Mouse (Mus musculus) neural tube, embryonic 13.5 days (tissue): ENCODE measurements around the gene Gm5936. TPM values are rescaled to one million over a fixed set of nuclear protein-coding genes. Genes with fewer than 3 reads are reported as not detected.
"Not testable (repeated sequence)": the region's sequence is repeated elsewhere in the genome, so short reads cannot be mapped to it uniquely, and the experiment has no call there.

ENCODE experiments used
- ATAC-seq: fragments of 200-750 bp; cut with Nextera tagmentation; 2 replicates; pipeline ENCODE4 v1.8.0; 2017; ENCODE audit warnings: low read depth, mild to moderate bottlenecking, moderate TSS enrichment, moderate library complexity
- H3K27ac ChIP-seq: fragments of 300-500 bp; sonication (generic); replicated peaks from 2 replicates; pipeline ENCODE4 v1.5.1; 2015; ENCODE audit warnings: moderate library complexity, mild to moderate bottlenecking, inconsistent platforms
- H3K27me3 ChIP-seq: fragments of 300-500 bp; sonication (generic); 2 replicates; pipeline ENCODE4 v1.6.1; 2015; ENCODE audit warnings: mild to moderate bottlenecking, inconsistent platforms
- H3K36me3 ChIP-seq: fragments of 300-500 bp; sonication (generic); 2 replicates; pipeline ENCODE4 v1.6.1; 2015; ENCODE audit warnings: mild to moderate bottlenecking, inconsistent platforms
- H3K4me1 ChIP-seq: fragments of 300-500 bp; sonication (generic); replicated peaks from 2 replicates; pipeline ENCODE4 v1.6.1; 2015; ENCODE audit warnings: inconsistent platforms
- H3K4me2 ChIP-seq: fragments of 300-500 bp; sonication (generic); 2 replicates; pipeline ENCODE4 v1.6.1; 2015; ENCODE audit warnings: inconsistent platforms, mild to moderate bottlenecking, moderate library complexity
- H3K4me3 ChIP-seq: fragments of 300-500 bp; sonication (generic); 2 replicates; pipeline ENCODE4 v1.5.1; 2015; ENCODE audit warnings: mild to moderate bottlenecking, inconsistent platforms
- H3K9ac ChIP-seq: fragments of 300-500 bp; sonication (generic); 2 replicates; pipeline ENCODE4 v1.6.1; 2015; ENCODE audit warnings: moderate library complexity, mild to moderate bottlenecking, inconsistent platforms
- H3K9me3 ChIP-seq: fragments of 300-500 bp; sonication (generic); 2 replicates; pipeline ENCODE4 v1.6.1; 2016; ENCODE audit warnings: inconsistent platforms
- WGBS: fragments of 180-500 bp; shearing (Covaris S2); methylation state at CpG from one replicate; pipeline ENCODE4 v1.1.7; 2015; 5-methylcytosine and 5-hydroxymethylcytosine counted together
- polyA plus RNA-seq: library from polyadenylated mRNA; unstranded; fragments of >200 nt; fragmentation: Nextera tagmentation; extraction: Ambion mirVana; gene quantifications from 2 replicates; pipeline ENCODE4 v1.2.1, GENCODE M21; 2015

Gm5936 gene
- 0.15 TPM in 1 of 2 replicates, not detected in the other for polyA plus RNA-seq

- H3K27me3 ChIP-seq, H3K4me1 ChIP-seq, H3K9ac ChIP-seq, H3K27ac ChIP-seq, H3K36me3 ChIP-seq, H3K4me2 ChIP-seq, H3K4me3 ChIP-seq, H3K9me3 ChIP-seq: not testable (repeated sequence)
- 44% methylated on average over 4 of the region's 5 CpGs for WGBS
- peak; percentile 8; the same call in 1 of the 2 replicates for ATAC-seq
Measured at GRCm38 (mm10) chrX:74836842-74837522, at the start of gene Gm5936. Gm5936 (plus strand) TSS chrX:74837196.

GRCm38 (mm10) chrX:74856104-74856503 is 19.1 kb downstream of the Gm5936 start:
- H3K27ac ChIP-seq, H3K9me3 ChIP-seq, H3K4me2 ChIP-seq, H3K9ac ChIP-seq, H3K36me3 ChIP-seq, H3K4me3 ChIP-seq, ATAC-seq, H3K27me3 ChIP-seq, H3K4me1 ChIP-seq: not testable (repeated sequence)
- WGBS: 87% methylated on average over 12 of the region's 12 CpGs

DNA sequence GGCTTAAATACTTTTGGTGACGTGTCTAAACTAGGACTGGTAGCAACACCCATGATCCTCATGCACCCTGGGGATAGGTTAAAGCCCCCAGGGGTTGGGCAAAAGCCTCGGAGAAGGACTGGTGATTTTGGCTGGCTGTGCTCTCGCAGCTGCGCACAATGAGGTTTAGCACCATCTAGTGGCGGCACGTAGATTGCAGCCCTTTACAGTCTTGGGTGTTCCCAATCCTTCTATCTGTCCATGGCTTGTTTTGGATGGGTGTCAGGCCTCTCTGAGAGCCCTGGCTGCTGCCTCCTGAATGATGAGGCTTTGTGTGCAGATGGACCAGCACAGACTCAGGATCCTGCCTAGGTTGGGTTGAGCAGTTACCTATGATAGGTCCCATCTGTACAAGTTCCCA is 43.1 kb downstream of the Gm5936 start:
- H3K36me3 ChIP-seq, H3K4me1 ChIP-seq, H3K27me3 ChIP-seq, H3K4me3 ChIP-seq, H3K27ac ChIP-seq, ATAC-seq, H3K9me3 ChIP-seq, H3K9ac ChIP-seq, H3K4me2 ChIP-seq: not testable (repeated sequence)
- WGBS: 65% methylated on average over 4 of the region's 6 CpGs

Other genes with a start within 250 kb of the Gm5936 start
- not detected in 2 replicates for gene Olfr1325, start 244.5 kb upstream of the Gm5936 start, polyA plus RNA-seq
- 0.11 TPM in 1 of 2 replicates, not detected in the other for gene Gm5640, start 191.6 kb upstream of the Gm5936 start, polyA plus RNA-seq
- gene Gm6890, start 96.3 kb upstream of the Gm5936 start, polyA plus RNA-seq: not detected in 2 replicates
- 2.1 and 2.7 TPM in 2 replicates for gene Gab3, start 248.3 kb downstream of the Gm5936 start, polyA plus RNA-seq